Mouse (Mus musculus): ENCODE measurements around the gene Acbd6. TPM values are rescaled to one million over a fixed set of nuclear protein-coding genes. Genes with fewer than 3 reads are reported as not detected.

Acbd6 gene
- polyA plus RNA-seq, 1 experiment: 76.3 TPM

- Histone ChIP-seq H3K4me1 (ENCODE audit: control insufficient read depth, insufficient read depth, low read length) (no peaks in the 10 kb centered on the region; the same call in 1 of the 2 replicates), H3K27ac (ENCODE audit: control insufficient read depth, insufficient read depth, low read depth, low read length, poor library complexity) (no peak overlapping the region), H3K4me3 (replicated peaks; ENCODE audit: control insufficient read depth, low read depth, low read length) (no peak overlapping the region)
- TF ChIP-seq CTCF (IDR thresholded peaks at IDR 0.05; ENCODE audit: control insufficient read depth, insufficient read depth, low read length) (no peak), POLR2A (IDR thresholded peaks at IDR 0.05; ENCODE audit: borderline replicate concordance, control insufficient read depth, low read depth, low read length) (no peak)
- 59% methylated on average over 9 of the region's 9 CpGs for WGBS
These were observed 24.9 kb upstream of the Acbd6 start for GRCm38 (mm10) chr1:155532833-155533688.

GRCm38 (mm10) chr1:155533689-155533965 is 24.3 kb upstream of the Acbd6 start:
- Histone ChIP-seq H3K4me3 (replicated peaks; ENCODE audit: control insufficient read depth, low read depth, low read length) (no peak overlapping the region), H3K4me1 (ENCODE audit: control insufficient read depth, insufficient read depth, low read length) (no peaks in the 10 kb centered on the region; the same call in 1 of the 2 replicates), H3K27ac (ENCODE audit: control insufficient read depth, insufficient read depth, low read depth, low read length, poor library complexity) (no peak overlapping the region)
- TF ChIP-seq CTCF (IDR thresholded peaks at IDR 0.05; ENCODE audit: control insufficient read depth, insufficient read depth, low read length): no peak
- TF ChIP-seq POLR2A (IDR thresholded peaks at IDR 0.05; ENCODE audit: borderline replicate concordance, control insufficient read depth, low read depth, low read length): no peak
- WGBS: 70% methylated on average over 3 of the region's 3 CpGs

- 4% methylated on average over 2 of the region's 2 CpGs for WGBS
- Histone ChIP-seq H3K27ac (ENCODE audit: control insufficient read depth, insufficient read depth, low read depth, low read length, poor library complexity) (no peak overlapping the region), H3K4me3 (replicated peaks; ENCODE audit: control insufficient read depth, low read depth, low read length) (no peak overlapping the region), H3K4me1 (ENCODE audit: control insufficient read depth, insufficient read depth, low read length) (no peaks in the 10 kb centered on the region; the same call in 1 of the 2 replicates)
- TF ChIP-seq POLR2A (IDR thresholded peaks at IDR 0.05; ENCODE audit: borderline replicate concordance, control insufficient read depth, low read depth, low read length) (no peak), CTCF (IDR thresholded peaks at IDR 0.05; ENCODE audit: control insufficient read depth, insufficient read depth, low read length) (peak; percentile 44)
These were observed 20.8 kb upstream of the Acbd6 start for GRCm38 (mm10) chr1:155537005-155537642.

GRCm38 (mm10) chr1:155538006-155538405 is 19.9 kb upstream of the Acbd6 start:
- Histone ChIP-seq H3K27ac (ENCODE audit: control insufficient read depth, insufficient read depth, low read depth, low read length, poor library complexity) (no peak overlapping the region), H3K4me1 (ENCODE audit: control insufficient read depth, insufficient read depth, low read length) (no peaks in the 10 kb centered on the region), H3K4me3 (replicated peaks; ENCODE audit: control insufficient read depth, low read depth, low read length) (no peak overlapping the region)
- TF ChIP-seq POLR2A (IDR thresholded peaks at IDR 0.05; ENCODE audit: borderline replicate concordance, control insufficient read depth, low read depth, low read length): no peak
- TF ChIP-seq CTCF (IDR thresholded peaks at IDR 0.05; ENCODE audit: control insufficient read depth, insufficient read depth, low read length): no peak
- 73% methylated on average over 7 of the region's 7 CpGs for WGBS

- WGBS: 51% methylated on average over 9 of the region's 9 CpGs
- peaks cover 4% of the 10 kb centered on the region; the same call in 1 of the 2 replicates for H3K4me1 ChIP-seq (ENCODE audit: control insufficient read depth, insufficient read depth, low read length)
- H3K4me3 ChIP-seq (replicated peaks; ENCODE audit: control insufficient read depth, low read depth, low read length): peak overlapping the region; percentile 89
- peak overlapping the region; percentile 84 for H3K27ac ChIP-seq (ENCODE audit: control insufficient read depth, insufficient read depth, low read depth, low read length, poor library complexity)
- TF ChIP-seq POLR2A (IDR thresholded peaks at IDR 0.05; ENCODE audit: borderline replicate concordance, control insufficient read depth, low read depth, low read length) (no peak), CTCF (IDR thresholded peaks at IDR 0.05; ENCODE audit: control insufficient read depth, insufficient read depth, low read length) (no peak)
These were observed 293 bp upstream of the Acbd6 start for GRCm38 (mm10) chr1:155557642-155558011.

GRCm38 (mm10) chr1:155560021-155560420 is 2.1 kb downstream of the Acbd6 start:
- 66% methylated on average over 4 of the region's 4 CpGs for WGBS
- no peak overlapping the region for H3K4me3 ChIP-seq (replicated peaks; ENCODE audit: control insufficient read depth, low read depth, low read length)
- TF ChIP-seq POLR2A (IDR thresholded peaks at IDR 0.05; ENCODE audit: borderline replicate concordance, control insufficient read depth, low read depth, low read length) (no peak), CTCF (IDR thresholded peaks at IDR 0.05; ENCODE audit: control insufficient read depth, insufficient read depth, low read length) (no peak)
- no peak overlapping the region for H3K27ac ChIP-seq (ENCODE audit: control insufficient read depth, insufficient read depth, low read depth, low read length, poor library complexity)
- peaks cover 4% of the 10 kb centered on the region; the same call in 1 of the 2 replicates for H3K4me1 ChIP-seq (ENCODE audit: control insufficient read depth, insufficient read depth, low read length)

GRCm38 (mm10) chr1:155560678-155561077 is 2.8 kb downstream of the Acbd6 start:
- H3K4me3 ChIP-seq (replicated peaks; ENCODE audit: control insufficient read depth, low read depth, low read length): no peak overlapping the region
- no peak overlapping the region for H3K27ac ChIP-seq (ENCODE audit: control insufficient read depth, insufficient read depth, low read depth, low read length, poor library complexity)
- no peak for TF ChIP-seq POLR2A (IDR thresholded peaks at IDR 0.05; ENCODE audit: borderline replicate concordance, control insufficient read depth, low read depth, low read length)
- WGBS: 51% methylated on average over 2 of the region's 2 CpGs
- H3K4me1 ChIP-seq (ENCODE audit: control insufficient read depth, insufficient read depth, low read length): peaks cover 4% of the 10 kb centered on the region; the same call in 1 of the 2 replicates

GRCm38 (mm10) chr1:155562206-155562605 is 4.3 kb downstream of the Acbd6 start:
- no peak overlapping the region for H3K4me3 ChIP-seq (replicated peaks; ENCODE audit: control insufficient read depth, low read depth, low read length)
- WGBS: 70% methylated on average over 6 of the region's 6 CpGs
- H3K4me1 ChIP-seq (ENCODE audit: control insufficient read depth, insufficient read depth, low read length): peaks cover 2% of the 10 kb centered on the region; the same call in 1 of the 2 replicates
- TF ChIP-seq CTCF (IDR thresholded peaks at IDR 0.05; ENCODE audit: control insufficient read depth, insufficient read depth, low read length): no peak
- TF ChIP-seq POLR2A (IDR thresholded peaks at IDR 0.05; ENCODE audit: borderline replicate concordance, control insufficient read depth, low read depth, low read length): no peak
- H3K27ac ChIP-seq (ENCODE audit: control insufficient read depth, insufficient read depth, low read depth, low read length, poor library complexity): no peak overlapping the region
